Mouse (Mus musculus): ENCODE measurements at regions not wholly inside any gene's neighbourhood (a gene's known extent, or its start where the extent isn't known, plus 50 kb on each side); places are given as distances from the start of the nearest gene placed in this dataset.

DNA sequence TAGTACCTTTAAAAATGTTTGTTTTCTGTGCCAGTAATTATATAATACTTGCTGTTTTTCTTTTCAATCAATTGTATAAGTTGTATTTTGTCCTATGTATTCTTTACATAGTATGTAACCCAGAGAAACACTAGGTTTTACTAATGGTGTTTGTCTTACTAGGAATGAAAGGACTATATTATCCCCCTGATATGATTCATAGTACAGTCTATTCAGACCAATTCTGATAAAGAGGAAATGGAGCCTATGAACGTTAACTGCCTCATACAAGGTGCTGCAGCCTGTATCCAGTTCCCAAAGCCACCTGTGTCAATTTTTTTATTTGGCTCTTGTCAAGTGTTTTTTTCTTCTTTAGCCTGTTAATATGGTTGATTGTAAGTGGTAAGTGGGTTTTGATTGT, 144.6 kb downstream of the Ahr start:
- peaks cover 2% of the 10 kb centered on the region; the same call in 1 of the 2 replicates for H3K4me1 ChIP-seq (ENCODE audit: control insufficient read depth, insufficient read depth, low read length)
- H3K4me3 ChIP-seq (ENCODE audit: insufficient read depth, low read length), result no peak overlapping the region
- TF ChIP-seq CTCF (IDR thresholded peaks at IDR 0.05; ENCODE audit: low read depth, low read length), result no peak
- TF ChIP-seq POLR2A (IDR thresholded peaks at IDR 0.05; ENCODE audit: borderline replicate concordance, low read depth, low read length), result no peak
- no peak overlapping the region for H3K27ac ChIP-seq (ENCODE audit: insufficient read depth, low read depth, low read length)

DNA sequence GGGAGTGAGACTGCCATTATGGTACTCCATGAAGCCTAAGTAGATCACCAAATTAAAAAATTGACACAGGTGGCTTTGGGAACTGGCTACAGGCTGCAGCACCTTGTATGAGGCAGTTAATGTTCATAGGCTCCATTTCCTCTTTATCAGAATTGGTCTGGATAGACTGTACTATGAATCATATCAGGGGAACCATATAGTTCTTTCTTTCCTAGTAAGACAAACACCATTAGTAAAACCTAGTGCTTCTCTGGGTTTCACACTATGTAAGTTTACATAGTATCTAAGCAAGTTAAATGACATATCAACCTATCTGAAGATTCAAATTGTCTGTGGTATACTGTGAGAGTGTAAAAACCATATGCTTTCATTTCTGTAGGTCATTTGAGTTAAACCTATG, 145.0 kb downstream of the Ahr start:
- no peak for TF ChIP-seq POLR2A (IDR thresholded peaks at IDR 0.05; ENCODE audit: borderline replicate concordance, low read depth, low read length)
- no peak for TF ChIP-seq CTCF (IDR thresholded peaks at IDR 0.05; ENCODE audit: low read depth, low read length)
- no peak overlapping the region for H3K27ac ChIP-seq (ENCODE audit: insufficient read depth, low read depth, low read length)
- peaks cover 2% of the 10 kb centered on the region; the same call in 1 of the 2 replicates for H3K4me1 ChIP-seq (ENCODE audit: control insufficient read depth, insufficient read depth, low read length)
- no peak overlapping the region for H3K4me3 ChIP-seq (ENCODE audit: insufficient read depth, low read length)

DNA sequence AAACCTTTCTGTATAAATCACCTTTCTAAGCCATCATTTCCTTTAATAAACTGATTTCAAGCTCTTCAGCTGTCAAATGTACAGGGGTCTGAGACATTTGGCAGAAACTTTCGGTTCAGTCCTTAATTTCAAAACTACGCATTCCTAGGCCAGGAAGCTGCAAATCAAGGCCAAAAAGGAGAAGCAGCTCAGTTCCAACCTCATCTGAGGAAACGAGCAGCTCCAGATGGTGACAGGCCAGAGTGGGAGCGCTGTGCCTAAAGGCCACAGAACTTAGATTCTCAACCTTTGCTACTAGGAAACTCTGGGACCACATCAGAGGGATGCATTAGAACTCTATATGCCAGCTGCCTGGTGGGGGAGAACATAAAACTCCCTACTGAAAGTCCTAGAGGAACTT, 150.6 kb downstream of the Ahr start:
- no peak for TF ChIP-seq CTCF (IDR thresholded peaks at IDR 0.05; ENCODE audit: low read depth, low read length)
- TF ChIP-seq POLR2A (IDR thresholded peaks at IDR 0.05; ENCODE audit: borderline replicate concordance, low read depth, low read length), result no peak
- H3K4me3 ChIP-seq (ENCODE audit: insufficient read depth, low read length), result no peak overlapping the region
- H3K27ac ChIP-seq (ENCODE audit: insufficient read depth, low read depth, low read length), result no peak overlapping the region
- H3K4me1 ChIP-seq (ENCODE audit: control insufficient read depth, insufficient read depth, low read length), result peaks cover 3% of the 10 kb centered on the region; the same call in 1 of the 2 replicates

DNA sequence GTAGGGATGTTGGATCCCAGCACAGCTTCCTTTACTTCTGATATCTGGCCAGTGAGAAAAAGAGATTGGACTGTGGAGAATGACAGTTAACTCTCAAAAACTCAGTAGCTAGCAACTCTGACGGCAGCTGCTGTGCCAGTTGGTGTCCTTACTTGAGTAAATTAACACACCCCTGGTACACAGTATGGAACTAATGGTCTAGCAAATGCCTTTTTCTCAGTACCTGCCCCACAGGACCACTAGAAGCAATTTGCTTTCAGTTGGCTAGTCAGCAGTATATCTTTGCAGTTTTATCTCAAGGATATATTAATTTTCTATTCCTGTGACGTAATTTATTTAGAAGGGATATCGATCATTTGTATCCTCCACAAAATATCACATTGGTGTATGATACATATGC, 157.6 kb downstream of the Ahr start:
- H3K4me3 ChIP-seq (ENCODE audit: insufficient read depth, low read length), result no peak overlapping the region
- no peak for TF ChIP-seq POLR2A (IDR thresholded peaks at IDR 0.05; ENCODE audit: borderline replicate concordance, low read depth, low read length)
- TF ChIP-seq CTCF (IDR thresholded peaks at IDR 0.05; ENCODE audit: low read depth, low read length), result no peak
- no peak overlapping the region for H3K27ac ChIP-seq (ENCODE audit: insufficient read depth, low read depth, low read length)
- H3K4me1 ChIP-seq (ENCODE audit: control insufficient read depth, insufficient read depth, low read length), result no peaks in the 10 kb centered on the region

DNA sequence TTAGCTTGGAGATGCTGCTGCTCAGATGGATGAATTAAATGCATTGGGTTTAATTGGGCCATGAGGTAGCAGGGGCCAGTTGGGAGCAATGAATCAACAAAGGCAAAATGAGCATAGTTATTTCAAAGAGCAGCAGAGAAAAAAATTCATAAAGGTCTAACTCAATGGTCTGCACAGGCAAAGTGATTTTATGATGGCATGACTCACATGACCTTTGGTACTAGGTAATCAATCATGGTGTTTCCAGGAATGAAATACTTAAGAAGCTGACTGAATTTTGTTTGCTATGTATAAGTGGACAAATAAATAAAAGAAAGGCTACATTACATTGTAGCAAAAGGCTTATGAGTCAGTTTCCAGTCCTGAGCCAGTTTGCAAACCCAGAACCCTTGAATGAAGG, 158.5 kb downstream of the Ahr start:
- TF ChIP-seq CTCF (IDR thresholded peaks at IDR 0.05; ENCODE audit: low read depth, low read length) (no peak), POLR2A (IDR thresholded peaks at IDR 0.05; ENCODE audit: borderline replicate concordance, low read depth, low read length) (no peak)
- no peaks in the 10 kb centered on the region for H3K4me1 ChIP-seq (ENCODE audit: control insufficient read depth, insufficient read depth, low read length)
- no peak overlapping the region for H3K4me3 ChIP-seq (ENCODE audit: insufficient read depth, low read length)
- no peak overlapping the region for H3K27ac ChIP-seq (ENCODE audit: insufficient read depth, low read depth, low read length)

DNA sequence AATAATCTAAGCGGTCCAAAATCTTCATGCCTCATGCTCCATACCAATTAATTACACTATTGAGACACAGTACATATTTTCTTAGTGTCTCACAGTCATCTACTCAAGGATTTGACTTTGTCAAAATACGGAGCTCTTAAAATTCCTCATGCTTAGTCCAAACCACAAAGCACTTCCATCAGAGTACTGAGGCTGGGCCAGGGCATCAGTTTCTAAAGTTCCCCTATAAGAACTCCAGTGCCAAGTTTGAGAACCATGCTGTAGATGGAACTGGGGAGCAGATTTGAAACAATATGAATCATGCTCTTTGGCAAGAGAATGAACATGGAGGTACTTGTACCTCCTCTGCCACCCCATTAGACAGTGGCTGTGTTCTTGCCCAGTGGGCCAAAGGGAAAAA, 176.9 kb downstream of the Ahr start:
- no peak for TF ChIP-seq POLR2A (IDR thresholded peaks at IDR 0.05; ENCODE audit: borderline replicate concordance, low read depth, low read length)
- TF ChIP-seq CTCF (IDR thresholded peaks at IDR 0.05; ENCODE audit: low read depth, low read length), result no peak
- H3K4me3 ChIP-seq (ENCODE audit: insufficient read depth, low read length), result no peak overlapping the region
- no peak overlapping the region for H3K27ac ChIP-seq (ENCODE audit: insufficient read depth, low read depth, low read length)
- H3K4me1 ChIP-seq (ENCODE audit: control insufficient read depth, insufficient read depth, low read length), result no peaks in the 10 kb centered on the region

DNA sequence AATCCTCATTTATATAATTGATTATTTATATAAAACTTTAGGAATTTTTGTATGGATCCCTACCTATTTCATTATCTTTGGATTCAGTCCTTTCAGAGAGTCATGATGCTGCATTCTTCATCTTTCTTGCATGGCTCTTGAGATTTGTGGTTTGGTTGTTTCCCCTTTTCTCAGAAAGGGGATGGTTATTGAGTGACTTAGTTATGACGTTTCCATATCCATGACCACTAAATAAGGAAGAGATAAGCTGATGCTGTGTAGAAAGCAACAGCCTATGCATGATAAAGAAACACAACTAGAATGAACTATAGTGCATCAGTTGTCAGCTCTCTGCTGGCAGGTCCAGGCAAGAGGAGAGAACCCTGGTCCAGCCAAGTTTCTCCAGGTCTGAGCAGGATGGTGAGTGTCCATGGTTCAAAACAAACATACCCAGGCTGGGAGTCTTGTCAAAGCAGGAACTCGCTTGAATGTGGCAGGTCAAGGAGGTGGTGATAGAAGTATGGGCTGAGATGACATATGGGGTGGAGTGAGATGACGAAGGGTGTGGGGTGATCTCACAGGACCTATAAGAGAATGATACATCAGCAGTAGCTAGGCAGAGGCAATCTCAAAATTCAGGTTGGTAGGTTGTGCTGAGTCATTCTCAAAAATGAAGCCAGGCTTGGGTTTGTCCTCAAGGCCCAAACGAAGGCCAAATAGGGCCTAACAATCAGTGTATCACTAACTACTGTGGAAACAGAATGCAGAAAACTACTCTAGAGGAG, 196.5 kb downstream of the Ahr start:
- TF ChIP-seq CTCF (IDR thresholded peaks at IDR 0.05; ENCODE audit: low read depth, low read length), result no peak
- TF ChIP-seq POLR2A (IDR thresholded peaks at IDR 0.05; ENCODE audit: borderline replicate concordance, low read depth, low read length), result no peak
- H3K27ac ChIP-seq (ENCODE audit: insufficient read depth, low read depth, low read length), result peak overlapping the region; percentile 22
- H3K4me3 ChIP-seq (ENCODE audit: insufficient read depth, low read length), result no peak overlapping the region
- peaks cover 17% of the 10 kb centered on the region for H3K4me1 ChIP-seq (ENCODE audit: control insufficient read depth, insufficient read depth, low read length)

DNA sequence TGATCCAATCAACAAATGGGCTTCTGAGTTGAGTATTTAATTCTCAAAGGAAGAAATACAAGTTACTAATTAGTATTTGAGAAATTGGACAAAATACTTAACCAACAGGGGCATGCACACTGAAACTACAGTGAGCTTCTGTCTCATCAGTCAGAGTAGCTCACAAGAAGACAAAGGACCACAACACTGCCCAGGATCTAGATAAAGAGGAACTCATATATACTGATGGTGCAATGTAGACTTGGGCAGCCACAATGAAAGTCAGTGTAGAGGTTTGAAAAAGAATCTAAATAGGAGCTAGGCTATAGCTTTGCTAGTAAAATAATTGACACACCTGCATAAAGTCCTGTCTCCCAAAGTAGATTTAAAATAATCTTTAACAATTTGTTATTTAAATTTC, 198.5 kb downstream of the Ahr start:
- Histone ChIP-seq H3K4me1 (ENCODE audit: control insufficient read depth, insufficient read depth, low read length) (peaks cover 17% of the 10 kb centered on the region), H3K4me3 (ENCODE audit: insufficient read depth, low read length) (no peak overlapping the region), H3K27ac (ENCODE audit: insufficient read depth, low read depth, low read length) (no peak overlapping the region)
- TF ChIP-seq CTCF (IDR thresholded peaks at IDR 0.05; ENCODE audit: low read depth, low read length) (no peak), POLR2A (IDR thresholded peaks at IDR 0.05; ENCODE audit: borderline replicate concordance, low read depth, low read length) (no peak)

DNA sequence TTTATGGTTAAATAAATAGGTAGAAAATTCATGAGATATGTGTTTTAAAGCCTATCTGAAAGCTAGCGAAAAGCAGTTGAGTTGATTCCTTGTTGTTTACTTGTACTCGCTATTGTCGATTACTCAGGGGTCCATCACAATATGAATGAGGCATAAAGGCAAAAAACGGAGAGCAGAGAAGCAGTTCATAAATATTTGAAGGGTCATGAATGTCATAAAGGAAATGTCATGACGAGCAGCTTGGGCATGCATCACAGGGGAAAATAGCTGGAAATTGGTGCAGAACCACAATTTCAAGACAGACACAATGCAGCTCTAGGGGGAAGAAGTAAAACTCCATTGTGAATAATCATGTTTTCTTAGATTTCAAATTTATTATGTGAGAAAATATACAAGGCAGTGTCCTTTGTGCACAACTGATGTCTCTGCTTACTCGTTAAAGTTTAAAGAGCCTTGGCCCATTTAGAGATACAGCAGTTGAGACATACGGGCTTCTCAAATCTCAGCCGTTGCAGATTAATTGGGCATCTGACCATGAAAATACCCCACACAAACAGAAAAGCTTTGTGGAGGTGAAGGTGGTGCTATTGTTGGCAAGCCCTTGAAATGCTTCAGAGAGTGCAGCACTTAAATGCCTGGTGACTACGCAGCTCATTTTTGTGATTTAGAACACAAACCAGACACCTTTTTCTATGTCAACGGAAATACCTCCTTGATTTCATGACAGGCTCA, 200.3 kb downstream of the Ahr start:
- Histone ChIP-seq H3K27ac (ENCODE audit: insufficient read depth, low read depth, low read length) (no peak overlapping the region), H3K4me3 (ENCODE audit: insufficient read depth, low read length) (no peak overlapping the region), H3K4me1 (ENCODE audit: control insufficient read depth, insufficient read depth, low read length) (peaks cover 20% of the 10 kb centered on the region)
- TF ChIP-seq POLR2A (IDR thresholded peaks at IDR 0.05; ENCODE audit: borderline replicate concordance, low read depth, low read length), result no peak
- no peak for TF ChIP-seq CTCF (IDR thresholded peaks at IDR 0.05; ENCODE audit: low read depth, low read length)

DNA sequence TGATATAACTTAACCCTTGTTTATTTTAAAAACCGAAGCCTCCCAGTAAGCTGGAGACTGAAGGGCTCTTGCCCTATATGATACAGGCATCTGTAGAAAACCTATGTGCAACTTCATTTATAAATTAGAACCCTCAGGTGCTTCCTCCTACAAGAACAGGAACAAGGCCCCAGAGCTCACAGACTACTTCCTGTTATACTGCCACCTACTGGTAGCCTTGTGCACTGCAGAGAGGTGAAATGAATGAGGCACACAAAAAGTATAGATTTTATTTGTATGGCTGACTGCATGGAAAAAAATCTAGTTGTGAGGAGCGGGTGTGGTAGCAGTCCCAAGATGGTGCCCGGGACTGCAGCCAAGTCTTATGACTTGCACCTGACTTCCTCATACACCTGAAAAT, 203.5 kb downstream of the Ahr start:
- Histone ChIP-seq H3K4me1 (ENCODE audit: control insufficient read depth, insufficient read depth, low read length) (0 out of 2 replicates have a peak, but pooled peaks cover 3% of the 10 kb centered on the region), H3K27ac (ENCODE audit: insufficient read depth, low read depth, low read length) (no peak overlapping the region)
- no peak for TF ChIP-seq POLR2A (IDR thresholded peaks at IDR 0.05; ENCODE audit: borderline replicate concordance, low read depth, low read length)
- TF ChIP-seq CTCF (IDR thresholded peaks at IDR 0.05; ENCODE audit: low read depth, low read length), result 0 out of 2 replicates have a peak, but pooled peaks have one; percentile 15

More for the DNA sequence above, 203.5 kb downstream of the Ahr start:
- H3K4me3 ChIP-seq (ENCODE audit: insufficient read depth, low read length), result no peak overlapping the region
